Mouse (Mus musculus): ENCODE results near the gene Vps16. TPM values are rescaled to one million over a fixed set of nuclear protein-coding genes. Genes with fewer than 3 reads are reported as not detected.

Vps16 gene
- polyA plus RNA-seq, 1 experiment from 2014 or later = 76.4 TPM

DNA sequence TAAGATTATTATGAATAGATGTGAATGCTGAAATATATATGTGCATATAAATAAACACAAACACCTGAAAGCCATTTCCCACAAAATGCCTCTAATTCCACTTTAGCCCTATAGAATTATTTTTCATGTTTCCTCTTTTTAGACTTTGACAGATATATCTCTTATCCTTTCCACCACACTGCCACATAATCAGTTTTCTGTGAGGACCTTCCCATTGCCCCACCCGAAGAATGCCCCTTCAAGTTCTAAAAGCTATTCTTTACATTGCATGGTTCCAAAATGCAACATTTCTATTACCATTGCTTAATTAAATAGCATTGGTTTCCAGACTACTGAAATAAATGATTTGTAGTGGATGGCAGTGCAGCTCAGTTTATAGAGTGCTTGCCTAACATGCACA, 42.3 kb downstream of the Vps16 start:
- Histone ChIP-seq H3K27ac (ENCODE audit: low read depth, low read length) (no peak overlapping the region), H3K36me3 (ENCODE audit: control insufficient read depth, insufficient read depth, low read length) (no peaks in the 10 kb centered on the region), H3K9ac (replicated peaks; ENCODE audit: low read depth, low read length) (no peak overlapping the region), H3K4me3 (ENCODE audit: low read depth, low read length) (no peak overlapping the region), H3K4me1 (ENCODE audit: control insufficient read depth, insufficient read depth, low read length) (0 out of 2 replicates have a peak, but pooled peaks cover 4% of the 10 kb centered on the region), H3K27me3 (ENCODE audit: control insufficient read depth, insufficient read depth, low read length) (no peaks in the 10 kb centered on the region), H3K9me3 (ENCODE audit: control insufficient read depth, low read length) (no peaks in the 10 kb centered on the region), H3K4me2 (ENCODE audit: low read depth, low read length) (no peak overlapping the region)
- 88% methylated on average over 1 of the region's 1 CpGs for WGBS
- no peak for ATAC-seq (ENCODE audit: low read depth)

DNA sequence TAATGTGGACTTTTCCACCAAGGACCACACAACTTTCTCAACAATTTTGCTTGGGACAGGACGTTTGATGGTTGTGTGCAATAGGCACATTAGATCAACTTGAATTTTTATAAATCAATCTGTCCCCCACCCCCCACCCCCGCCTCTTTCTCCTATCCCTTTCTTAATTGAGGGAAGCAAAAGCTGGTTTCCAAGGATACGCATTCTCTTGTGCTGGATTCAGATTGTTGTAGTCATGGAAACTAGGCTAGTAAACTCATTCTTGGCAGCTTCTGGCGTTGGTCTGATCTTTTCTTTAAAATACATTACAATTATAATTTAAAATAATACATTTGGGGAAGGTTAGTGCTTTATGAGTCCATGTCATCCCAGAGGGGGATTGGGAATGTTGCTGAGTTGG, 45.2 kb downstream of the Vps16 start:
- H3K4me3 ChIP-seq (ENCODE audit: low read depth, low read length) = no peak overlapping the region
- no peak overlapping the region for H3K27ac ChIP-seq (ENCODE audit: low read depth, low read length)
- WGBS = 22% methylated on average over 4 of the region's 4 CpGs

DNA sequence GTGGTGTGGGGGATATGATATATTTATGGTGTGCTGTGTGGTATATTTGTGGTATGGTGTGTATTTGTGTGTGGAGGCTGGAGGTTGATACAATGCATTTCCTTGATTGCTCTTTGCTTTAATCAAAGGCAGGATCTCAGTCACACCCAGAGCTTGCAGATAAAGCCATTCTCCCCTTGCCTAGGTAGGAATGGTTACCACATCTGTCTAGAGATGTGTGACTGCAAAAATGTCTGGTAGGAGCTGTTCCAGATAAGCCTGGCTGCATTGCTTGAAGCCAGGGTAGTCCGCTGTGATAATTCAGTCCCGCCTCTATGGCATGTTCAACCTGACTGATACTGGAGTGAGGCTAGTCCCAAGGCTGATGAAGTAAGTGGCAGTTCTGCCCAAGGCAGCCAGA, 45.8 kb downstream of the Vps16 start:
- Histone ChIP-seq H3K4me1 (ENCODE audit: control insufficient read depth, insufficient read depth, low read length) (0 out of 2 replicates have a peak, but pooled peaks cover 4% of the 10 kb centered on the region), H3K4me2 (ENCODE audit: low read depth, low read length) (no peak overlapping the region), H3K9me3 (ENCODE audit: control insufficient read depth, low read length) (no peaks in the 10 kb centered on the region), H3K27ac (ENCODE audit: low read depth, low read length) (no peak overlapping the region), H3K4me3 (ENCODE audit: low read depth, low read length) (no peak overlapping the region), H3K27me3 (ENCODE audit: control insufficient read depth, insufficient read depth, low read length) (no peaks in the 10 kb centered on the region), H3K36me3 (ENCODE audit: control insufficient read depth, insufficient read depth, low read length) (no peaks in the 10 kb centered on the region), H3K9ac (replicated peaks; ENCODE audit: low read depth, low read length) (no peak overlapping the region)
- no peak for ATAC-seq (ENCODE audit: low read depth)
- WGBS = 79% methylated on average over 2 of the region's 2 CpGs

More for the DNA sequence above, 45.2 kb downstream of the Vps16 start:
- 0 out of 2 replicates have a peak, but pooled peaks have one; percentile 65 for ATAC-seq (ENCODE audit: low read depth)
- Histone ChIP-seq H3K9me3 (ENCODE audit: control insufficient read depth, low read length) (no peaks in the 10 kb centered on the region), H3K4me2 (ENCODE audit: low read depth, low read length) (no peak overlapping the region), H3K9ac (replicated peaks; ENCODE audit: low read depth, low read length) (no peak overlapping the region), H3K4me1 (ENCODE audit: control insufficient read depth, insufficient read depth, low read length) (0 out of 2 replicates have a peak, but pooled peaks cover 4% of the 10 kb centered on the region), H3K36me3 (ENCODE audit: control insufficient read depth, insufficient read depth, low read length) (no peaks in the 10 kb centered on the region), H3K27me3 (ENCODE audit: control insufficient read depth, insufficient read depth, low read length) (no peaks in the 10 kb centered on the region)

DNA sequence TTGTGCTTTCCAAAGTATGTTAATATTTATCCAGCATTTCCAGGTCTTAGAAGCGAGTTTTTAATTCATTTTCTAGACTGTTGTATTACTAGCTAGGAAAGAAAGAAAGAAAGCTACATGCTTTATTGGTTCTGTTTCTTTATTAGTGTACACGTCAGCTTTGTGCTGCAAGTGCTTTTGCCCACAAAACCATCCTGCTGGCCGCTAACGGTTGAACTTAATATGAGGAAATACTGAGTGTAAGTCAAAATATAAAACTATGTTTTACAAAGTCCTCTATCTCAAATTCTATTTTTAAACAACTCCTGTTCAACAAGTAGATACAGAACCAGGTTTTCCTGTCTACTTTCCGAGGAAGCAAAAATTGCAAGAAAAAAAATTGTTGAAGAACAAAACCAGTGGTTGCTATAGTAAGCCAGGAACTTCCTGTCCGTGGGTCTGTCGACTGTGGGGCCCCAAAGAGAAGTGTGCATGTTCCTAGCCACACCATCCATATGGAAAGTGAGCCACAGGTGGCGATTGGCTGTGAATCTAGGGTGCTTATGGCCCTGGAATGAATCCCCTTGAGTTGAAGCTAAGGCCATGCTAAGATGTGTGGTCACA, 48.9 kb downstream of the Vps16 start:
- Histone ChIP-seq H3K27me3 (ENCODE audit: control insufficient read depth, insufficient read depth, low read length) (no peaks in the 10 kb centered on the region), H3K9ac (replicated peaks; ENCODE audit: low read depth, low read length) (no peak overlapping the region), H3K4me1 (ENCODE audit: control insufficient read depth, insufficient read depth, low read length) (0 out of 2 replicates have a peak, but pooled peaks cover 4% of the 10 kb centered on the region), H3K4me2 (ENCODE audit: low read depth, low read length) (no peak overlapping the region), H3K9me3 (ENCODE audit: control insufficient read depth, low read length) (no peaks in the 10 kb centered on the region), H3K36me3 (ENCODE audit: control insufficient read depth, insufficient read depth, low read length) (no peaks in the 10 kb centered on the region), H3K4me3 (ENCODE audit: low read depth, low read length) (no peak overlapping the region), H3K27ac (ENCODE audit: low read depth, low read length) (no peak overlapping the region)
- WGBS = 81% methylated on average over 8 of the region's 8 CpGs
- ATAC-seq (ENCODE audit: low read depth) = no peak

DNA sequence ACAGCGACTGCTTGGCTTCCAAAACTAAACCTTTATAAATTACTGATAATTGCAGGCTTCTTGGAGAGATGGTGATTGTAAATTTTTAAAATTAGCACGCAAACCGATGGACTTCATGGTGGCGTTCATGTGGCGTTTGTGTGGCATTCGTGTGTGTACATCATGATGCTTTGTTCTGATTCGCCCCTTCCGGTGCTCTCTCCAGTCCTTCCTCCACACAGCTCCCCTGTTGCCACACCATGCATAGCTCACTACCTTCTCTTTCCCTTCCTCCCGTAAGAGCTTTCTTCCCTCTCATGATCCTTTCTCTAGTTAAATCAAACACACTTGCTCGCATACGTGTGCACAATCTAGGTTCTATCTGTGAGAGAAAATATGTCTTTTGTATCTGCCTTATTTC, 51.6 kb downstream of the Vps16 start:
- no peak overlapping the region for H3K4me2 ChIP-seq (ENCODE audit: low read depth, low read length)
- H3K36me3 ChIP-seq (ENCODE audit: control insufficient read depth, insufficient read depth, low read length) = no peaks in the 10 kb centered on the region
- H3K27me3 ChIP-seq (ENCODE audit: control insufficient read depth, insufficient read depth, low read length) = no peaks in the 10 kb centered on the region
- no peaks in the 10 kb centered on the region for H3K9me3 ChIP-seq (ENCODE audit: control insufficient read depth, low read length)
- no peak overlapping the region for H3K9ac ChIP-seq (replicated peaks; ENCODE audit: low read depth, low read length)
- no peak overlapping the region for H3K27ac ChIP-seq (ENCODE audit: low read depth, low read length)
- no peaks in the 10 kb centered on the region for H3K4me1 ChIP-seq (ENCODE audit: control insufficient read depth, insufficient read depth, low read length)
- no peak overlapping the region for H3K4me3 ChIP-seq (ENCODE audit: low read depth, low read length)
- ATAC-seq (ENCODE audit: low read depth) = no peak
- WGBS = 92% methylated on average over 11 of the region's 11 CpGs

DNA sequence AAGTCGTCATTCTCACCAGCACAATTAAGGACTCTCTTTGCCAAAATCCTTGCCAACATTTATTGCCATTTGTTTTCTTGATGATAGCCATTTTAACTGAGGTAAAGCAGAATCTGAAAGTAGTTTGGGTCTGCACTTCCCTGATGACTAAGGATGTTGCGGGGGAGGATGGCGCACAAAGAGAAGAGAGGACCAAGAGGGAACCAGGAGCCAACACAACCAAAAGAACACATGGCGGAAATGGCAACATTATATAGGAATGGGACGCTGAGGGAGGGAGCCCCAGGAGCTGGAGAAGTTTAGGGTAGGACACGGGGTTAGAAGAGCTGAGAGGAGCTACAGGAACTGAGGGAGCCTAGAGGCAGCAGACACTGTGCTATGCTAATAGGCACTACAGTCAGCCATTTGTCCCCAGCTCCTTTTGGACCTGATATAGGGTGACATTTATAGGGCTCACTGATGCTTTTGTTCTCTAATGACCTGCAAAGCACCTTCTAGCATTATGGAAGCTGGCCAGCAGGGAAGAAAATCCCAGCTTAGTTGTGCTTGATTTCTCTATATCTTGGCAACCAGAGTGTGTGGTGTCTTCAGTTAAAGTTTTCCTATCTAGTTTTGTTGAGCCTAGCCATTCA, 52.6 kb downstream of the Vps16 start:
- 64% methylated on average over 6 of the region's 6 CpGs for WGBS

DNA sequence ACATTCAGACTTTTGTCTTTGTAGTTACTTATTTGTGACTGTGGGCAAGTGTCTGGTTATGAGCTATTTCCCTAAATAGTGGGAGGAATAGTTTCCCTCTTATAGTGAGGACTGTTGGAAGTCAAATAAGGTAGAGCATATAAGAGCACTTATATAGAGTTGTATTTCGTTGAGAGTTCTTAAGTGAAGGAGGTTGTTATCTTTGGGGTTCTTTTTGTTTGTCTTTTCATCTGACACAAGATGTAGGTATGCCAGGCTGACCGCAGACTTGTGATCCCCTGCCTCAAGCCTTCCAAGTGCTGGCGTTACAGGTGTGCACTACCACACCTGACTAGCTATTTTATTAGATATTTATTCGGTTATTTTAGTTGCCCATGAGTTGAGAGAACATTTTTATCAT, 58.0 kb downstream of the Vps16 start:
- no peaks in the 10 kb centered on the region for H3K9me3 ChIP-seq (ENCODE audit: control insufficient read depth, low read length)
- H3K36me3 ChIP-seq (ENCODE audit: control insufficient read depth, insufficient read depth, low read length) = no peaks in the 10 kb centered on the region
- no peak overlapping the region for H3K27ac ChIP-seq (ENCODE audit: low read depth, low read length)
- H3K9ac ChIP-seq (replicated peaks; ENCODE audit: low read depth, low read length) = no peak overlapping the region
- no peak overlapping the region for H3K4me3 ChIP-seq (ENCODE audit: low read depth, low read length)
- no peak overlapping the region for H3K4me2 ChIP-seq (ENCODE audit: low read depth, low read length)
- WGBS = 91% methylated on average over 4 of the region's 4 CpGs
- no peak for ATAC-seq (ENCODE audit: low read depth)
- H3K27me3 ChIP-seq (ENCODE audit: control insufficient read depth, insufficient read depth, low read length) = no peaks in the 10 kb centered on the region
- no peaks in the 10 kb centered on the region for H3K4me1 ChIP-seq (ENCODE audit: control insufficient read depth, insufficient read depth, low read length)

More for the DNA sequence above, 52.6 kb downstream of the Vps16 start:
- Histone ChIP-seq H3K4me3 (ENCODE audit: low read depth, low read length) (no peak overlapping the region), H3K4me2 (ENCODE audit: low read depth, low read length) (no peak overlapping the region), H3K4me1 (ENCODE audit: control insufficient read depth, insufficient read depth, low read length) (no peaks in the 10 kb centered on the region), H3K9me3 (ENCODE audit: control insufficient read depth, low read length) (no peaks in the 10 kb centered on the region), H3K9ac (replicated peaks; ENCODE audit: low read depth, low read length) (no peak overlapping the region), H3K27me3 (ENCODE audit: control insufficient read depth, insufficient read depth, low read length) (no peaks in the 10 kb centered on the region), H3K36me3 (ENCODE audit: control insufficient read depth, insufficient read depth, low read length) (no peaks in the 10 kb centered on the region), H3K27ac (ENCODE audit: low read depth, low read length) (no peak overlapping the region)
- no peak for ATAC-seq (ENCODE audit: low read depth)

DNA sequence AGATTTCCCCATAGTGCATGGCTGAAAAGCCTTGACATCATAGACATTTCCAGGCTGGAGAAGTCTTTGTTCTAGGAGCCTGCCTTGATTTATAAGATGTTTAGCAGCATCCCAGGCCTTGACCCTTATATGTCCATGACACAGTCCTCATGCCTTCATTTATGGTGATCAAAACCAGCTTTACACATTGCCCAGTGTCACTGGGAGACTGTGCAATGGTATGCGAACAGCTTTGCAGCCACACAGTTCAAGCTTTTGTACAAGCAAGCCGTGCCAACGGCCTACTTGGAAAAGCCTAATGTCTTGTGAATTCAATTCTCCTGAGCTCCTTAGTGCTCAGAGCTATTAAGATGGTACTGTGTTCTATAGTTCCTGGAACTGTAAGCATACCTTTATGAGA, 58.6 kb downstream of the Vps16 start:
- no peak overlapping the region for H3K9ac ChIP-seq (replicated peaks; ENCODE audit: low read depth, low read length)
- no peaks in the 10 kb centered on the region for H3K36me3 ChIP-seq (ENCODE audit: control insufficient read depth, insufficient read depth, low read length)
- H3K4me3 ChIP-seq (ENCODE audit: low read depth, low read length) = no peak overlapping the region
- H3K27ac ChIP-seq (ENCODE audit: low read depth, low read length) = no peak overlapping the region
- no peaks in the 10 kb centered on the region for H3K9me3 ChIP-seq (ENCODE audit: control insufficient read depth, low read length)
- 48% methylated on average over 3 of the region's 3 CpGs for WGBS
- peak; percentile 66; the same call in 1 of the 2 replicates for ATAC-seq (ENCODE audit: low read depth)
- H3K27me3 ChIP-seq (ENCODE audit: control insufficient read depth, insufficient read depth, low read length) = no peaks in the 10 kb centered on the region
- H3K4me1 ChIP-seq (ENCODE audit: control insufficient read depth, insufficient read depth, low read length) = no peaks in the 10 kb centered on the region
- H3K4me2 ChIP-seq (ENCODE audit: low read depth, low read length) = no peak overlapping the region

DNA sequence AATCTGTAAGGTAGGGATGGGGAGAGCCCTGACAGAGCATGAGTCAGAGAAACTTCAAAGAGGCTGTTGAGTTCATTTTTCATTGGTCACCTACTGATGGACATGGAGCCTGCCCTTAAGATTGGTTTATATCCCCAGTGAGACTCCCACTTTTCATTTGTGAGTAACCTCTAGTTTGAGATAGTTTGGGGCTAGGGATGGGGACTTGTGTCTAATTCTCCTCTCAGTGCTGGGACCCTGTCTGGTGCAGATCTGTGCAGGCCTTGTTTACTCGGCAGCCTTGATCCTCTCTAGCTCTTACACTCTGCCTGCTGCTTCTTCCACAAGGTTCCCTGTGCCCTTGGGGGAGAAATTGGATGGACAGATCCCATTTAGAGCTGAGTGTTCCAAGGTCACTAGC, 60.1 kb downstream of the Vps16 start:
- WGBS = 83% methylated on average over 1 of the region's 1 CpGs
- Histone ChIP-seq H3K4me2 (ENCODE audit: low read depth, low read length) (no peak overlapping the region), H3K4me1 (ENCODE audit: control insufficient read depth, insufficient read depth, low read length) (no peaks in the 10 kb centered on the region), H3K27ac (ENCODE audit: low read depth, low read length) (no peak overlapping the region), H3K36me3 (ENCODE audit: control insufficient read depth, insufficient read depth, low read length) (no peaks in the 10 kb centered on the region), H3K27me3 (ENCODE audit: control insufficient read depth, insufficient read depth, low read length) (no peaks in the 10 kb centered on the region), H3K9me3 (ENCODE audit: control insufficient read depth, low read length) (no peaks in the 10 kb centered on the region), H3K9ac (replicated peaks; ENCODE audit: low read depth, low read length) (no peak overlapping the region), H3K4me3 (ENCODE audit: low read depth, low read length) (no peak overlapping the region)
- ATAC-seq (ENCODE audit: low read depth) = no peak

All from neural tube, embryonic 14.5 days (tissue).